Mouse (Mus musculus): Measurements from ENCODE around the gene Olfr859. TPM values are rescaled to one million over a fixed set of nuclear protein-coding genes. Genes with fewer than 3 reads are reported as not detected.
"Not testable (repeated sequence)": the region's sequence is repeated elsewhere in the genome, so short reads cannot be mapped to it uniquely, and the experiment has no call there.

The Olfr859 gene
- total RNA-seq (2021), result not detected

GRCm38 (mm10) chr9:19804606-19805005, at the start of gene Olfr859:
TSS of gene Olfr859 (plus strand) at chr9:19804906.
- DNase-seq, result not testable (repeated sequence)

GRCm38 (mm10) chr9:19769136-19769535, 35.6 kb upstream of the Olfr859 start:
- no peak for DNase-seq
- intact Hi-C loops (cut with DNase I), result no loop called here

More at GRCm38 (mm10) chr9:19804606-19805005, at the start of gene Olfr859:
- intact Hi-C loops (cut with DNase I), result not testable (repeated sequence)

- no peak for DNase-seq
- intact Hi-C loops (cut with DNase I), result no loop called here
Measured at GRCm38 (mm10) chr9:19769701-19770100, 35.0 kb upstream of the Olfr859 start.

- intact Hi-C loops (cut with DNase I), result no loop called here
- no peak for DNase-seq
Measured at GRCm38 (mm10) chr9:19779983-19780382, 24.7 kb upstream of the Olfr859 start, which contains the start of gene Olfr58. TSS of gene Olfr58 (plus strand) at chr9:19780283.

GRCm38 (mm10) chr9:19803000-19803399, 1.7 kb upstream of the Olfr859 start:
- DNase-seq, result no peak
- intact Hi-C loops (cut with DNase I), result no loop called here

- intact Hi-C loops (cut with DNase I), result no loop called here
- no peak for DNase-seq
Measured at GRCm38 (mm10) chr9:19849647-19850046, 44.9 kb downstream of the Olfr859 start, which contains the start of gene Olfr860. TSS of gene Olfr860 (minus strand) at chr9:19849747.

Other genes with a start within 250 kb of the Olfr859 start
- gene Olfr854, start 237.5 kb upstream of the Olfr859 start, total RNA-seq (2021), result not detected
- gene Olfr855, start 222.3 kb upstream of the Olfr859 start, total RNA-seq (2021), result not detected
- 10 to 100 TPM; 13.0 to 14.6 TPM for gene Zfp317, start 182.8 kb upstream of the Olfr859 start, total RNA-seq (2021)
- not detected for gene Olfr857, start 95.5 kb upstream of the Olfr859 start, total RNA-seq (2021)
- gene Olfr58, start 24.6 kb upstream of the Olfr859 start, total RNA-seq (2021), result not detected
- gene Olfr860, start 44.8 kb downstream of the Olfr859 start, total RNA-seq (2021), result not detected
- gene Olfr862, start 83.1 kb downstream of the Olfr859 start, total RNA-seq (2021), result not detected
- gene Olfr77, start 112.0 kb downstream of the Olfr859 start, total RNA-seq (2021), result not detected
- gene Olfr866, start 223.1 kb downstream of the Olfr859 start, total RNA-seq (2021), result not detected